Mouse (Mus musculus) effector memory CD4-positive, alpha-beta T cell, adult 5 months (primary cell): ENCODE measurements around the gene Gm9970. TPM values are rescaled to one million over a fixed set of nuclear protein-coding genes. Genes with fewer than 3 reads are reported as not detected.

Experiments used
- polyA plus RNA-seq: library from polyadenylated mRNA; unstranded; fragments of 100-300 nt; shearing (Covaris generic); gene quantifications from one replicate; pipeline ENCODE4 v1.2.1, GENCODE M21; 2017

Gm9970 gene
- polyA plus RNA-seq, result not detected

GRCm38 (mm10) chr5:31240637-31241521, at the start of gene Gm9970, which contains the start of gene Nrbp1:
Gm9970 (minus strand) TSS chr5:31241232.
Nrbp1 (plus strand) TSS chr5:31240864.

DNA sequence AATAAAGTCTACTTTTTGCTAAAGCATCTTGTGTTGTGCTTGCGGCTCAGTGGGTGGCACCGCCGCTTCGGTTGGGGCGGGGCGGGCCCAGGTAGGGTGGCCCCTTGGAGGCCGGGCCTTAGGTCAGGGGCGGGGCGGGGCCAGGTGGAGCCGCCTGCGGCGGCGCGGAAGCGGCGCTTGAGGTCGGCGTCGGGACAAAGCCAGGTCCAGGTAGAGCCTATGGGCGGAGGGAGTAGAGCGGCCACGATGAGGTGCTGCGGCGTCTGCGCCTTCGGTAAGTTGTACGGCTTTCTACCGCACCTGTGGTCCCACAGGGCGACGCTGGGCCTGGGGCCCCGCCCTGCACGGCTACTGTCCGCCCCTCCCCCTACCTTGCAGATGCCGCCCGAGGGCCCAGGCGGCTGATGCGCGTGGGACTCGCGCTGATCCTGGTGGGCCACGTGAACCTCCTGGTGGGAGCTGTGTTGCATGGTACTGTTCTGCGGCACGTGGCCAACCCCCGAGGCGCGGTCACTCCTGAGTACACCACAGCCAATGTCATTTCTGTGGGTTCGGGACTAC, 10.6 kb upstream of the Gm9970 start, which contains the start of gene Krtcap3:
Gene Krtcap3, plus strand, starts transcription at position 151 of the 561 bp plus-strand sequence.

DNA sequence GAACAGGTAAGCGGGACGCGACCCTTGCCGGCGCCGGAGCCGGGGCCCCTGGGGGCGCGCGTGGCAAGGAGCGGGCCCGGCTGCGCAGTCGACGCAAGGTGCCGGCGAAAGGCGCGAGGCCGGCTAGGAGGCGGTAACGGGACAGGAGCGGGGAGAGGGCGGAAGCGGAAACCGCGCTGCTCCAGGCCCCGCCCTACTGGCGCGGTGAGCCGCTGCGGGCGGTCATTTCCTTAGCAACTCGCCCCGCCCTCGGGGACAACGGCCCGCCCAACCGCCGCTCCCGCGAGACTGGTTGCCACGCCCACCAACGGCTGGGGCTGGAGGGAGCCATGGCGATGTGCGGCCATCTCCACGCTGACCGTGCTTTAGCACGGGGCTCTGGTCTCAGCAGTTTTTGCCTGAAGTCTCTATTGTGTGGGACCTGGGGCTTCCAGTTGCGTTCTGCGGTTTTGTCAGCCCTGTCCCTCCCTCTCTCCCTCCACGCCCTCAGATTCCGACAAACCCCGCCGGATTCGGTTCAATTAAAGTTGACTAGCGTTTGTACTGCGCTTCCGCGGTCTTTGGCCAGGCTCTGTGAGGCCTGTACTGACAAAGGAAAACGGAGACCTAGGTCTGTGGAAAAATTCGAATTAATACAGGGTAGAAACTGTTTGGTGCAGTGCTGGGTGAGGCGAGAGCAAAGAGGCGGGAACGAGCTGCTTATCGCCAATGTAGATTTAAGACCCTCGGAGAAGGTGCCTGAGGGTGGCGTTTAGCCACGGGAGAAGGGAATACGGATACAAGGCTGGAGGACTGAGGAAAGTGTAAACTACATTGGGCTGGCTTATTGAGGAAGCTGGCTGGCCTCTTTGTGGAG, 20.4 kb downstream of the Gm9970 start, which contains the start of gene Ppm1g:
Gene Ppm1g, minus strand, starts transcription at position 240 of the 856 bp plus-strand sequence.

DNA sequence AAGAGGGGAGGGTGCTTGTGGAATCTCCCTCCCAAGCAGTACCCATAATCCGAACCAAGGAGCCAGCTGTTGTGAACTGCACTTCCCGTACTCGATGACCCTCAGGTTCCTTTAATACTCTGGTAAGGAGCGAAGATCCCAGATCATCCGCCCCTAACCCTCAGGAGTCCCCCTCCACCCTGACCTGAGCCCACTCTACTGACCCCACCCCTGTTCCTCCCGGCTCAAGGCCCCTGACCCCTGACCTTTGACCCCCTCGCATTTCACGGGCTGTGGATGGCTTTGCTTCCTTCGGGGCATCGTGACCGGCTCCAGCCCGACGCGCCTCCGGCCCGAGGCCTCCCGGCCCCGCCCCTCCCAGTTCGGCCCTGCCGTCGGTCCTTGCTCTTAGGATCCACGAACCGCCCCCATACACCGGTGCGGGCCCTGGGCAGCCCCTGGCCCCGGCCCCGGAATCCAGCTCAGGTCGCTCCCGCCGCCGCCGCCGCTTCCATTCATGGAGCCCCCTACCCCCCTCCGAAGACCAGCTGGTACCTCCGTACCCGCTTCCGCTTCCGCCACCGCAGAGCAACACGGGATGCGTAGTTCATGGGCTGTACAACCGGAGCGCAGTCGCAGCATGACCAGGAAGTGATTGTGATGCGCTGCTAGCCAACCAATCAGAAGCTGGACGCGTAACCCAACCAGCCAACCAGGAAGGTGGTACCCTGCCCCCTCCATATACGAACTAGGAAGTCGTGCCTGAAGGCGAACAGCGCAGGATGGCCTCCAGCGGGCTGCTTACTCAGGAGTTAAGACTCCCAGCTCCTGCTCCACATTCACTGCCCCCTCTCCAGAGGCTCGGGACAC, 39.1 kb downstream of the Gm9970 start, which contains the start of gene Zfp513:
Gene Zfp513, minus strand, starts transcription at position 562 of the 849 bp plus-strand sequence.

GRCm38 (mm10) chr5:31192939-31193630, 47.9 kb downstream of the Gm9970 start, which contains the start of the genes Snx17 and Eif2b4:
Snx17 (plus strand) TSS chr5:31193227.
Eif2b4 (minus strand) TSS chr5:31193430.

Other genes with a start within 250 kb of the Gm9970 start
- gene Atraid, start 192.9 kb downstream of the Gm9970 start, polyA plus RNA-seq, result 62.9 TPM
- 5.3 TPM for gene Slc5a6, start 192.3 kb downstream of the Gm9970 start, polyA plus RNA-seq
- gene Cad, start 186.5 kb downstream of the Gm9970 start, polyA plus RNA-seq, result 16.7 TPM
- not detected for gene Dnajc5g, start 134.9 kb downstream of the Gm9970 start, polyA plus RNA-seq
- 1.3 TPM for gene Slc30a3, start 133.0 kb downstream of the Gm9970 start, polyA plus RNA-seq
- not detected for gene Trim54, start 124.5 kb downstream of the Gm9970 start, polyA plus RNA-seq
- gene Ucn, start 102.4 kb downstream of the Gm9970 start, polyA plus RNA-seq, result not detected
- gene Mpv17, start 87.0 kb downstream of the Gm9970 start, polyA plus RNA-seq, result 16.9 TPM
- not detected for gene Gm29609, start 61.3 kb downstream of the Gm9970 start, polyA plus RNA-seq
- gene Gtf3c2, start 61.1 kb downstream of the Gm9970 start, polyA plus RNA-seq, result 96.4 TPM
- gene Snx17, start 48.0 kb downstream of the Gm9970 start, polyA plus RNA-seq, result 83.0 TPM
- 46.4 TPM for gene Eif2b4, start 47.8 kb downstream of the Gm9970 start, polyA plus RNA-seq
- 24.6 TPM for gene Zfp513, start 38.9 kb downstream of the Gm9970 start, polyA plus RNA-seq
- 166 TPM for gene Ppm1g, start 20.5 kb downstream of the Gm9970 start, polyA plus RNA-seq
- 283 TPM for gene Nrbp1, start 368 bp downstream of the Gm9970 start, polyA plus RNA-seq
- gene Krtcap3, start 10.5 kb upstream of the Gm9970 start, polyA plus RNA-seq, result 42.2 TPM
- gene Ift172, start 49.9 kb upstream of the Gm9970 start, polyA plus RNA-seq, result 8.5 TPM
- gene Fndc4, start 54.8 kb upstream of the Gm9970 start, polyA plus RNA-seq, result 4.6 TPM
- not detected for gene Gckr, start 56.2 kb upstream of the Gm9970 start, polyA plus RNA-seq
- 32.7 TPM for gene Zfp512, start 211.2 kb upstream of the Gm9970 start, polyA plus RNA-seq
- gene 4930548H24Rik, start 244.5 kb upstream of the Gm9970 start, polyA plus RNA-seq, result not detected